Mouse (Mus musculus) embryo, embryonic 10 days (tissue): ENCODE measurements around the gene Gm10135.
"Not testable (repeated sequence)": the region's sequence is repeated elsewhere in the genome, so short reads cannot be mapped to it uniquely, and the experiment has no call there.

Experiments
- DNase-seq: peaks from one replicate; pipeline ENCODE4 v3.0.0-alpha.2; 2015; ENCODE audit warnings: low spot score

The Gm10135 gene

DNA sequence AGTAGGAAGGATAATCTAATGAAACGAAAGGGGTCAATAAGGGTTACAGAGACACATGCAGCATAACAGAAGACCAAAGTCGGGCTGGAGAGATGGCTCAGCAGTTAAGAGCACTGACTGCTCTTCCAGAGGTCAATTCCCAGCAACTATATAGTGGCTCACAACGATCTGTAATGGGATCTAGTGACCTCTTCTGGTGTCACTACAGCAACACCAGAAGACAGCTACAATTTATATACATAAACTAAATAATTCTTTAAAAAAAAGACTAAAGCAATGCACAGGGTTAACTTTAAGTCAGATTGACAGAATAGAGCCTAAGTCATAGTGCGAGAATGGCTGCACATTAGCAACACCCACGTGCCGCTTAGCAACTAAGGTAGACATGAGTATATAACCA is 14.4 kb downstream of the Gm10135 start:
- no peak for DNase-seq

DNA sequence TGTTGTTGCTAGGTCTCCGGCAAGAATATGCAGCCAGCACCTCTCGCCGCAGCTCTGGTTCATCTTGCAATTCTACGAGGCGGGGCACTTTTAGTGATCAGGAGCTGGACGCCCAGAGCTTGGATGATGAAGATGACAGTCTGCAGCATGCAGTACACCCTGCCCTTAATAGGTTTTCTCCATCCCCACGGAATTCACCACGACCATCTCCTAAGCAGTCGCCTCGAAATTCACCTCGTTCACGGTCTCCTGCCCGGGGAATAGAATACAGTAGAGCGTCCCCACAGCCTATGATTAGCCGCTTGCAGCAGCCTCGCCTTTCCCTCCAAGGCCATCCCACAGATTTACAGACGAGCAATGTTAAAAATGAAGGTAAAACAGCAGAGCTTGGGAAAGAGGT is 17.2 kb downstream of the Gm10135 start:
- DNase-seq, result no peak

DNA sequence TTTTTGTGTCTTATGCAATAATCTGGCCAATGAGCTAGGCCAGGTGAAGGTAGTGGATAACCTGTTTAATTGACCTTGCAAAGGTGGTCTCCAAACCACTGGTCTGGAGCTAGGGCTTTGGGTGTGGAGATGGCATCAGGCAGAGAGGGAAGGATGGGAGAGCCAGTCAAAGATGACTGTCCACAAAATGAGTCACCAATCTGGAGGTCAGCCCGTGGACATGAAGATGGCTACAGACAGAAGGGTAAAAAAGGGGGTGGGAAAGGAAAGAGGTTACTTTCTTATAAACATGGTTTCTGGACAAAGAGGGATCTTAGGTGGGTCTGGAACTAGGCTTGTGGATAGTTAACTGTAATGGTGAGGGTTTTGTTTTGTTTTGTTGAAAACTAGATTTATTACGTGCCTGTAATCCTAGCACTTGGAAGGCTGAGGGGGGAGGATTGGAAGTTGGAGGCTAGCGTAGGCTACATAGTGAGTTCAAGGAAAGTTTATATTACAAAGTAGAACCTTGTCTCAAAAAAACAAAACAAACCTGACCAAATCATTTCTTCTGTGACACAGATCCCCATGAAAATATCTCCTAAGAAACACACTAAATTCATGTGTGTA is 20.4 kb downstream of the Gm10135 start:
- no peak for DNase-seq

DNA sequence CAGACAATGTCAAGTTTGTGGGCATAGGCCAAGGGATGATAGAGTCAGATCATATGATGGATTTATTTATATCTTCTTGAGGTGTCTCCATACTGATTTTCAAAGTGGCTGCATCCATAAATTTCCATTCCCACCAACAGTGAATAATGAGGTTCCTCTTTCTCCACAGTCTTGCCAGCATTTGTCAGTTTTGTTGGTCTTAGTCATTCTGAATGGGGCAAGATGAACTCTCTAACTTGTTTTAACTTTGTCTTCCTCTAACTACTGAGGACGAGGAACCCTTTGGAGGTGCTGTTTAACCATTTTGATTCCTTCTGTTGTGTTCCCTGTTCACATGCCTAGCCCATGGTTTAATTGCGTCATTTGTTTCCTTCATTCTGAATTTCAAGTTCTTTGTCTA is 24.2 kb downstream of the Gm10135 start:
- DNase-seq, result no peak

DNA sequence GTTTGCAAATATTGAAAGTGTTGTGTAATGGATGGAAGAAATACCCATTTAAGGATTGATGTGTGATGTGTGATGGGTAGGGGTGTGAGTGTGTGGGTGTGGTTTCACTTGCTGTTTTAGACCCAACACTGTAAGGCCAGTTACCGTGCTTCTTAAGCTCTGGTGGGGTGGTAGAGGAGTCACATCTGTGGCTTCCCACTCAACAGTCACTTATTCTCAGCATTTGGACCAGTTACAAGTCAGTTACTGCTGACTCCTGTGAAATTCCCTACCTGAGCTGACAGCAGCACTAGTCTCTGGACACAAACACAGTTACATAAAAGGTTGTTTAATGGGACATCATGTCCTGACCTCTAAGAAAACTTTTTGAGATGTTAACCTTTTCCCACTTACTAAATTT is 26.4 kb downstream of the Gm10135 start:
- no peak for DNase-seq

- no peak for DNase-seq
Observed at GRCm38 (mm10) chr5:72940906-72941432, 33.5 kb downstream of the Gm10135 start.

- DNase-seq, result no peak
Observed at GRCm38 (mm10) chr5:72939311-72939710, 35.2 kb downstream of the Gm10135 start.

GRCm38 (mm10) chr5:72938421-72938820 is 36.1 kb downstream of the Gm10135 start:
- not testable (repeated sequence) for DNase-seq

DNA sequence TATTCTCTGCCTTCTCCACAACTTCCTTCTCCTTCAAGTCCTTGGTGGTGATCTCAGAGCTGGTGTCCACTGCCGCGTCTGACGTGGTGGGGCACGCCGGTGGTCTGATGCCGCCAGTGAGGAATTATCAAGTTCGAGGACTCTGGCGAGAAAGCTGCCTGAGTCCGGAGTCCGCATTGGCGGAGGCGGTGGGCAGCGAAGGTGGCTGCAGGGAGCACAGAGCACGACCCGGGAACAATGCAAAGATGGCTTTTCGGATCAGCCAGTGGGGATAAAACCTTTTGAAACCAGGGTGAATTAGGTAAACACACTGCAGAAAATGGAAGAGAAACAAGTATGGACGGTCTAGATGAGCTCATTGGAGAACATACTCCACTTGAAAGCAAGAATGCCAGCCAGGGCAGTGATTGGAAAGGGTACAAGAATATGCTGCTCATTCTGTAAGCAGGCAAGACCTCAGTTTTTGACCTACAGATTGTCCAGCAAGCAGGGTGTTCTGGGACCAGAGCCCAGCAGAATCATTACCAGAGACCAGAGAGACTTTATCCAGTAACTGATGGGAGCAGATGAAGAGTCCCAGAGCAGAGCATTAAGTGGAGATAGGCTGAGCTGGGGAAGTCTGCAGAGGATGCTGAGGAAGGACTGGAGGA is 41.4 kb downstream of the Gm10135 start:
- DNase-seq, result no peak

- no peak for DNase-seq
Observed at GRCm38 (mm10) chr5:72927074-72927473, 47.4 kb downstream of the Gm10135 start.

GRCm38 (mm10) chr5:72922796-72923195 is 51.7 kb downstream of the Gm10135 start:
- DNase-seq, result no peak

DNA sequence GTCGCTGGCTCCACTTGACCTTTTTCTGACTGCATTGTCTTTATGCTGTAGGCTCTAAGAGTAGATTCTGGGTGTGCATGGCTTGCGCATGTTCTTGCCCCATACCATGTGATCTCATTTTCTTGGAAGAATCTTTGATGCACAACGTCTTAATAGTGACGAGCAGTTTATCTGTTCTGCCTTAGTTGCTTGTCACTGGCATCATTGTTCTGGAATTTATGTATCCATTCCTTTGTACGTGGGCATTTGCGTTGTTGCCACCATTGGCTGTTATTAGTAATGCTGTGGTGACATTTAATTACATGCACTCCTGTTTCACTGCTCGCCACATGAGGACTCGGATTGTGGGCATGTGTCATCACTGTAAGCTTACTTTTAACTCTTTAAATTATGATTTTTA is 53.3 kb downstream of the Gm10135 start:
- no peak for DNase-seq

- DNase-seq, result no peak
Observed at GRCm38 (mm10) chr5:72920416-72920815, 54.1 kb downstream of the Gm10135 start.

GRCm38 (mm10) chr5:72916851-72917250 is 57.7 kb downstream of the Gm10135 start:
- DNase-seq, result no peak

GRCm38 (mm10) chr5:72916048-72916447 is 58.5 kb downstream of the Gm10135 start:
- no peak for DNase-seq
